Mouse (Mus musculus) ES-Bruce4 (cell line): ENCODE results near the gene Dhrs9. TPM values are rescaled to one million over a fixed set of nuclear protein-coding genes. Genes with fewer than 3 reads are reported as not detected.
"Not testable (repeated sequence)": the region's sequence is repeated elsewhere in the genome, so short reads cannot be mapped to it uniquely, and the experiment has no call there.

Experiments used
- H3K27ac ChIP-seq: 2 replicates; pipeline ENCODE4 v1.5.1; 2012; ENCODE audit warnings: low read length, inconsistent platforms; ENCODE audit not compliant: insufficient read depth
- H3K27me3 ChIP-seq: 2 replicates; pipeline ENCODE4 v1.6.1; 2012; ENCODE audit warnings: mild to moderate bottlenecking, low read length, inconsistent platforms; ENCODE audit not compliant: control insufficient read depth, poor library complexity, insufficient read depth, severe bottlenecking
- H3K36me3 ChIP-seq: 2 replicates; pipeline ENCODE4 v1.6.1; 2012; ENCODE audit warnings: inconsistent platforms, mild to moderate bottlenecking, low read length, moderate library complexity; ENCODE audit not compliant: control insufficient read depth, poor library complexity, insufficient read depth, severe bottlenecking
- H3K4me1 ChIP-seq: one replicate; pipeline ENCODE4 v1.8.1; 2011; ENCODE audit warnings: low read length; ENCODE audit not compliant: control insufficient read depth, insufficient read depth
- H3K4me3 ChIP-seq: 2 replicates; pipeline ENCODE4 v1.5.1; 2011; ENCODE audit warnings: low read depth, mild to moderate bottlenecking, low read length
- H3K9ac ChIP-seq: 2 replicates; pipeline ENCODE4 v1.6.1; 2012; ENCODE audit warnings: low read depth, mild to moderate bottlenecking, inconsistent platforms; ENCODE audit not compliant: poor library complexity, severe bottlenecking
- H3K9me3 ChIP-seq: replicated peaks from 2 replicates; pipeline ENCODE4 v1.6.1; 2012; ENCODE audit warnings: mild to moderate bottlenecking, low read length, inconsistent platforms; ENCODE audit not compliant: control insufficient read depth, poor library complexity, insufficient read depth, severe bottlenecking
- CTCF ChIP-seq: IDR thresholded peaks from one replicate; pipeline ENCODE4 v1.8.1; 2011; ENCODE audit warnings: low read depth, low read length
- EP300 ChIP-seq: IDR thresholded peaks from 2 replicates; pipeline ENCODE4 v1.6.1; 2011; ENCODE audit warnings: low read depth, low read length; ENCODE audit not compliant: insufficient read depth
- POLR2A ChIP-seq: IDR thresholded peaks from one replicate; pipeline ENCODE4 v1.8.1; 2011; ENCODE audit warnings: low read length; ENCODE audit not compliant: insufficient read depth
- polyA plus RNA-seq: library from polyadenylated mRNA; stranded (reverse); fragments of >200 nt; gene quantifications from 2 replicates; pipeline ENCODE4 v1.2.4, GENCODE M21; 2011; ENCODE audit warnings: low read depth; ENCODE audit not compliant: missing spikeins, insufficient read depth, insufficient read length

Dhrs9 gene
- 0.13 and 0.15 TPM in 2 replicates for polyA plus RNA-seq

DNA sequence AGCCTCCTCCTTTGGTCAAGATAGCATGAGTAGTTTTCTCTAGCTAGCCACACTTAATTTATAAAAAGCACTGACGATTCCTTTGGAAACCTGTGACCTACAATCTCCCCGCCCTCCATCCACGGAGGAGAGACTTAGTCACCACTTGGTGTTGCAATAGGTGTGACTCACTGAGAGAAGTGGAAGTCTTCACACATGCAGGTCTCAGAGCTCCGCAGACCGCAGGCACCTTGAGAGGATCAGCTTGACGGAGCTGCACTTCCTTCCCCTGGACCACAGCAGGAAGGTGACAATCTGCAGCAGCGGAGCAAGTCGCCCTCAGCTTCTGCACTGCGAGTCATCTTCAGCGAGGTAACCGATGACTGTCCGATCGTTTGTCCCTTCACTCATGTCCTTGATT lies at the start of gene Dhrs9:
TSS of gene Dhrs9 (plus strand) at position 165 of the 400 bp plus-strand sequence.
- H3K4me3 ChIP-seq = no peak within 1 kb of the TSS
- no peak for TF ChIP-seq CTCF
- TF ChIP-seq POLR2A = no peak
- TF ChIP-seq EP300 = no peak

DNA sequence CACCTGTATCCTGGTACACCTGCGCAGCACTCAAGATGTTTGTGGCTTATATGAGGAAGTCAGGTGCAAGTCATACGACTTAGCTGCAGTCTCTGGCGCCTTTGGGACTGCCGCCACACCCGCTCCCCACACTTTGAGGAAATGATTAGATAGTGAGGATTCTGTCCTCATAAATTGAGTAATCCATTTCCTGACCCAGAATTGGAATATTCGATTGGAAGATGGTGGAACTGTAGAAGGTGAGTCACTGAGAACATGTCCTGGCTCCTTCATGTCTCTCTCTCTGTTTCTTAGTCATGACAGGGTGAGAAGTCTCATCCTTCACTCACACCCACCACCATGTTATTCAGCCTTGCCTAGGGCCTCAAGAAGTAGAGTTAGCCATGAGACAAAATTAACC lies 48.7 kb upstream of the Dhrs9 start:
- not testable (repeated sequence) for H3K9ac ChIP-seq, H3K4me3 ChIP-seq, H3K36me3 ChIP-seq, H3K27ac ChIP-seq, H3K27me3 ChIP-seq, H3K4me1 ChIP-seq, H3K9me3 ChIP-seq

More for the DNA sequence above, at the start of gene Dhrs9:
- Histone ChIP-seq H3K9ac (no peak within 1 kb of the TSS), H3K27ac (no peak within 1 kb of the TSS), H3K36me3 (no peaks in the 10 kb centered on the region), H3K9me3 (no peaks in the 10 kb centered on the region), H3K4me1 (peaks cover 2% of the 10 kb centered on the region), H3K27me3 (0 out of 2 replicates have a peak, but pooled peaks cover 1% of the 10 kb centered on the region)

DNA sequence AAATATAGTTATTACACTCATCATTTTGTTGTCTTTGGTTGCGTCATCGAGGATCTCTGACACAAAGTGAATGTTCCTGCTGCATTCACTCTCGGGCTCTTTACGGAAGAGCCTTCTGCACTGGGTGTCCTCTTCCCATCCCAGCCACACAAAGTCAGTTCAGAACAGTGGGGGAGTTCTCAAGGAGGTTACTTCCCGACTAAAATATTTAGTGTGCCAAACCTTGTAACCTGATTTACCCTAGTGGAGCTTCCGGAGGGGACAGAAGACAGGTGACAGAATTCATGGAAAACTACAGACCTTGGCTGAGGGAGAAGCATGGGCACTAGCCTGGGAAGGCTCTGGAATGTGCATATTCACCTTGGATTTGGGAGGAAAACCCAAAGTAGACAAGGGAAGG lies 38.7 kb upstream of the Dhrs9 start:
- Histone ChIP-seq H3K27me3 (no peaks in the 10 kb centered on the region), H3K36me3 (no peaks in the 10 kb centered on the region), H3K27ac (no peak overlapping the region), H3K4me1 (no peaks in the 10 kb centered on the region), H3K9me3 (0 out of 2 replicates have a peak, but pooled peaks cover 3% of the 10 kb centered on the region), H3K4me3 (no peak overlapping the region), H3K9ac (no peak overlapping the region)
- no peak for TF ChIP-seq CTCF
- TF ChIP-seq POLR2A = no peak
- no peak for TF ChIP-seq EP300

DNA sequence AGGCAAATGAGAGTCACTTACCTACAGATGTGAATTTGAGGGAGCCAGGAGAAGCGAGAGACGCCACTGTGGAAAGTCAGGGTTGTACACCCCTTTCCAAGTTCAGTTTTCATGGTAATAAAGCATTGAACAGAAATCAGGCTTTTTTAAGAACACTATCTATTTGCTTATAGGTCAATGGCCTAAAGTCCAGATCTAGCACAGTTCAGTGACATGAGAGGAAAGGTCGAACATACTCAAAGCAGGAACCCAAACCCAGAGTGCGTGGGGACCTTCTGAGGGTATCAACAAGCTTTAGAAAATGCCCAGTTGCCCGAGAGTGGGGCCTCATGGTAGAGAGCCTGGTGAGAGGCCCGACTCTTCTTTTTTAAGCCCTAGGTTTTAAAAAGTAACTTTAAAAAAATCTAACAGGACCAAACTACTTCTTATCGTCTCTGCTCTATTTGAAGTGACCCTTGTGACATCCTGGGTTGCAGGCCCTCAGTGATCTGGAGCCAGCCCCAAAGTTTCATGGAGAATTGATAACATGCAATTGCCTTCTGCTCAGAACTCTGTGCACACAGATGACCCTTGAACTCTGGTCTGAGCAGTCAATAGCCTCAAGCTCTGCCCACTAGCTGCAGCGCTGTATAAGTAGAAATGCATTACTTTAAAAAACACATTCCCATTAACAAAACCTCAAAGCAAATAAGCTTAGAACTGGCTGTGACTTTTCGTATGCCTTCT lies 37.6 kb upstream of the Dhrs9 start, which contains the start of gene Abcb11:
TSS of gene Abcb11 (minus strand) at position 121 of the 726 bp plus-strand sequence.
- Histone ChIP-seq H3K36me3 (no peaks in the 10 kb centered on the region), H3K9ac (no peak within 1 kb of the TSS), H3K9me3 (0 out of 2 replicates have a peak, but pooled peaks cover 3% of the 10 kb centered on the region), H3K4me3 (no peak within 1 kb of the TSS), H3K27me3 (no peaks in the 10 kb centered on the region), H3K4me1 (no peaks in the 10 kb centered on the region), H3K27ac (no peak within 1 kb of the TSS)
- TF ChIP-seq CTCF (no peak), EP300 (no peak), POLR2A (no peak)

DNA sequence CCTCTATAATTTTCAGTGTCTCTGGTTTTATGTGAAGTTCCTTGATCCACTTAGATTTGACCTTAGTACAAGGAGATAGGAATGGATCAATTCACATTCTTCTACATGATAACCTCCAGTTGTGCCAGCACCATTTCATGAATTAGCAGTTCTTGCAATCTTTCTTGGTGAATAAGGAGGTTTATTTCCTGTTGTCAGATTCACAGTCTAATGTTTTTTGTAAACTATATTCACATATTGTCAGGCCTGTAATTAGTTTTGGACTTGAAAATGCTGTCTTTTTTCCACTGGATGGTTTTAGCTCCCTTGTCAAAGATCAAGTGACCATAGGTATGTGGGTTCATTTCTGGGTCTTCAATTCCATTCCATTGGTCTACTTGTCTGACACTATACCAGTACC lies 24.8 kb upstream of the Dhrs9 start:
- not testable (repeated sequence) for H3K4me1 ChIP-seq, H3K9me3 ChIP-seq, H3K36me3 ChIP-seq, H3K9ac ChIP-seq, H3K4me3 ChIP-seq, H3K27ac ChIP-seq, H3K27me3 ChIP-seq

DNA sequence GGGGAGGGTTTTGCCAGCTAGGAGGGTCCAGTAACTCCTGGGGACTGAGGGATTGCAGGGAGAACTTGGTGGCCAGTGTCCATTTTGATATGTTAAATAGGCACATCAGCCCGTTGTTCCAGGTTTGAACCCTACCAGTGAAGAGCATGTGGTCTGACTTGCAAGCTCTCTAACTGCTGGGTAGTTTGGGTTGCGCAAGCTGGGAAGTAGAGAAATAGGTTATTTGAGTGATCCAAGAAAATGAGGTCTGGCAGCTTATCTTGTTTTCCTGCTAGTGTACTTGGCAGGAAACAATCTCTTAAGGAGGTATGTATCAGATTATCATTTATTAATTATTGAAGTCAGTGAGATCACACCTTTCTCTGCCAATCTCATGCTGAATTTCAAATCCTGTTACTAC lies 15.4 kb upstream of the Dhrs9 start:
- H3K4me3 ChIP-seq = no peak overlapping the region
- peaks cover 3% of the 10 kb centered on the region; the same call in 1 of the 2 replicates for H3K27me3 ChIP-seq
- H3K9ac ChIP-seq = no peak overlapping the region
- TF ChIP-seq EP300 (no peak), CTCF (no peak), POLR2A (no peak)
- H3K4me1 ChIP-seq = no peaks in the 10 kb centered on the region
- H3K27ac ChIP-seq = no peak overlapping the region
- no peaks in the 10 kb centered on the region for H3K36me3 ChIP-seq
- no peaks in the 10 kb centered on the region for H3K9me3 ChIP-seq
